In the genomic region with DNA sequence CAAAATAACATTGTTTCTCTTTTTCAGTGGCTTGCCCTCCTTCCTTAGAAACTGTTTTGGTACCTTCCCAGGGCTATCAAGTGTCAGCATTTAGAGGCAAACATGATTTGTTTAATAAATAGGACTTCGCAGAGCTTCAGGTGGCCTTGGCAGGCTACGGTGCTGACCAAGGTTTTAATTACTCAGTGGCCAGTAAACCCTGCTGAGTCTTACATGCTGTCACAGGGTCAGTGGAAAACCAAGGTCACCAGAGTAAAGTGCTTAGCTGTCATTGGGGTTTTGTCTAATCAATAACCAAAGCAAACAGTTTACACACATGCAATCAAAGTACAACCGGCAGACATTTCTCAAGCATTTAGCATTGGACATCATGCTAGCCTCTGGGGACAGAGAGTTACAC, we compare ENCODE assay signal across 20 mouse cellular contexts. TPM values are rescaled to one million over a fixed set of nuclear protein-coding genes. Genes with fewer than 3 reads are reported as not detected.
DNase-seq lines count a peak whose midpoint lies in the region; ATAC-seq and TF ChIP-seq lines count a peak whose summit lies in the region.
"Had no signal": no experiment of that assay in that cellular context is flagged by ENCODE, and none has a peak within 500 bp of the region (broad histone marks: within the 10 kb centered on the region; RNA-seq: fewer than 3 reads in every experiment).

No protein-coding gene starts in this region.

- no peak overlapping the region for H3K27ac ChIP-seq in intestine, embryonic 15.5 days
- no peak overlapping the region for H3K27ac ChIP-seq in kidney, embryonic 16.5 days (ENCODE audit: low read length)
- H3K27ac ChIP-seq in liver, embryonic 14.5 days: peak overlapping the region; percentile 41
- H3K27ac ChIP-seq: heart, embryonic 13.5 days; layer of hippocampus, adult 2 months had no signal

- no peak overlapping the region for H3K4me2 ChIP-seq in intestine, embryonic 15.5 days (replicated peaks)
- H3K4me2 ChIP-seq in kidney, embryonic 16.5 days (replicated peaks; ENCODE audit: low read depth, low read length): no peak overlapping the region
- no peak overlapping the region for H3K4me2 ChIP-seq in liver, embryonic 14.5 days (ENCODE audit: low read depth)
- H3K4me2 ChIP-seq: heart, embryonic 13.5 days had no signal

- H3K4me1 ChIP-seq in intestine, embryonic 15.5 days (replicated peaks): 0 out of 2 replicates have a peak, but pooled peaks cover 2% of the 10 kb centered on the region
- H3K4me1 ChIP-seq in kidney, embryonic 16.5 days (ENCODE audit: insufficient read depth, low read length): peaks cover 10% of the 10 kb centered on the region; the same call in 1 of the 2 replicates
- peaks cover 0 to 4% of the 10 kb centered on the region in 2 experiments; a peak in 1 of 4 replicates for H3K4me1 ChIP-seq in liver, embryonic 14.5 days (replicated peaks; ENCODE audit: control insufficient read depth in 2 of 2, insufficient read depth in 2 of 2, low read length in 1 of 2)

- peak; percentile 34; the same call in 1 of the 2 replicates for ATAC-seq in intestine, embryonic 15.5 days
- ATAC-seq in kidney, embryonic 16.5 days (ENCODE audit: low FRiP score, low TSS enrichment): peak; percentile 75; the same call in 1 of the 2 replicates
- peak; percentile 64 for ATAC-seq in liver, embryonic 14.5 days (ENCODE audit: insufficient read depth)
- ATAC-seq: forebrain, embryonic 16.5 days had no signal

- WGBS in intestine, embryonic 15.5 days: 50% methylated on average over 3 of the region's 3 CpGs
- 33% methylated on average over 3 of the region's 3 CpGs for WGBS in kidney, embryonic 16.5 days
- 79% methylated on average over 3 of the region's 3 CpGs for WGBS in liver, embryonic 14.5 days (ENCODE audit: insufficient replicate concordance)

- H3K9me3 ChIP-seq in intestine, embryonic 15.5 days: no peaks in the 10 kb centered on the region
- no peaks in the 10 kb centered on the region; the same call in 1 of the 2 replicates for H3K9me3 ChIP-seq in kidney, embryonic 16.5 days (ENCODE audit: low read length)
- H3K9me3 ChIP-seq in liver, embryonic 14.5 days (ENCODE audit: control insufficient read depth, low read length): no peaks in the 10 kb centered on the region
- H3K9me3 ChIP-seq: heart, embryonic 13.5 days had no signal

- no peaks in the 10 kb centered on the region for H3K27me3 ChIP-seq in intestine, embryonic 15.5 days (replicated peaks)
- no peaks in the 10 kb centered on the region for H3K27me3 ChIP-seq in kidney, embryonic 16.5 days (ENCODE audit: insufficient read depth, low read length)
- H3K27me3 ChIP-seq in liver, embryonic 14.5 days (ENCODE audit: control insufficient read depth, insufficient read depth, low read length): no peaks in the 10 kb centered on the region
- H3K27me3 ChIP-seq: CH12.LX; heart, embryonic 13.5 days had no signal

- no peaks in the 10 kb centered on the region for H3K36me3 ChIP-seq in intestine, embryonic 15.5 days
- H3K36me3 ChIP-seq in kidney, embryonic 16.5 days (ENCODE audit: insufficient read depth, low read length): no peaks in the 10 kb centered on the region
- no peaks in the 10 kb centered on the region for H3K36me3 ChIP-seq in liver, embryonic 14.5 days (replicated peaks; ENCODE audit: control insufficient read depth, insufficient read depth, low read depth)
- H3K36me3 ChIP-seq: heart, embryonic 13.5 days had no signal

- no peak overlapping the region for H3K9ac ChIP-seq in intestine, embryonic 15.5 days
- H3K9ac ChIP-seq in kidney, embryonic 16.5 days (replicated peaks; ENCODE audit: low read length): no peak overlapping the region
- H3K9ac ChIP-seq in liver, embryonic 14.5 days (replicated peaks): no peak overlapping the region
- H3K9ac ChIP-seq: heart, embryonic 13.5 days had no signal

- peak; percentile 32 to 51 for DNase-seq in adrenal gland, postnatal 36 days
- no peak for DNase-seq in adrenal gland, adult 8-10 months
- peak; percentile 16 to 24 (median 19) for DNase-seq in liver, embryonic 14.5 days (ENCODE audit: low read depth in 3 of 3, low spot score in 3 of 3)
- no peak for DNase-seq in layer of hippocampus, postnatal 10 days (ENCODE audit: low spot score in 2 of 2)
- no peak for DNase-seq in heart, postnatal 25 days (ENCODE audit: low spot score)
- no peak for DNase-seq in frontal cortex, postnatal 25 days (ENCODE audit: low spot score in 2 of 2)
- DNase-seq: cerebellum, postnatal 14 days; heart, postnatal 4 days; midbrain, embryonic 14.5 days; retina, postnatal 1 day; thymus, postnatal 25 days had no signal

- TF ChIP-seq CTCF in liver, embryonic 14.5 days (IDR thresholded peaks at IDR 0.05; ENCODE audit: low read depth): no peak

- TF ChIP-seq EP300 in liver, embryonic 14.5 days (IDR thresholded peaks at IDR 0.05; ENCODE audit: low read depth): no peak

- intact Hi-C loops in heart, postnatal 25 days (cut with DNase I): no loop called here

- no peak overlapping the region for H3K4me3 ChIP-seq in intestine, embryonic 15.5 days (replicated peaks)
- H3K4me3 ChIP-seq in kidney, embryonic 16.5 days (ENCODE audit: low read length): no peak overlapping the region
- no peak overlapping the region for H3K4me3 ChIP-seq in liver, embryonic 14.5 days (ENCODE audit: insufficient read depth in 1 of 2, low read depth in 2 of 2, low read length in 2 of 2)
- H3K4me3 ChIP-seq: erythroblast, embryonic 14.5 days; heart, embryonic 13.5 days; layer of hippocampus, adult 2 months; myocyte had no signal

RNA-seq across cellular contexts. Expression of gene Dact1, which starts 45.4 kb away (rescaled TPM):
- total RNA-seq in adrenal gland, postnatal 36 days (2021): 10 to 100 TPM; 20.2 to 24.3 TPM
- total RNA-seq in adrenal gland, adult 8-10 months (2022): 10 to 100 TPM; 15.6 to 29.4 (median 22.5) TPM
- polyA plus RNA-seq in intestine, embryonic 15.5 days (2015; fragmentation: Nextera tagmentation; extraction: Ambion mirVana): 12.7 and 14.6 TPM in 2 replicates
- 12.5 TPM in 2 replicates for polyA plus RNA-seq in kidney, embryonic 16.5 days (2015; fragmentation: Nextera tagmentation; extraction: Ambion mirVana)
- 0.56 and 0.58 TPM in 2 replicates for polyA plus RNA-seq in liver, embryonic 14.5 days (2012; rRNA removed)
- polyA plus RNA-seq in liver, embryonic 14.5 days (2014; fragmentation: Nextera tagmentation; extraction: Ambion mirVana): 0.32 and 0.48 TPM in 2 replicates
- total RNA-seq in layer of hippocampus, postnatal 10 days (2021): 10 to 100 TPM; 18.2 to 21.0 TPM
- 1 to 10 TPM; 5.0 to 5.8 TPM for total RNA-seq in heart, postnatal 25 days (2021)
- total RNA-seq: neutrophil, adult 5-6 weeks had no signal
- polyA plus RNA-seq: erythroblast, embryonic 14.5 days had no signal

Comparison
In these comparisons a context has a peak if more than half of its experiments do, and no peak if none do; other contexts are left out.
1. DNase-seq: peak in adrenal gland, postnatal 36 days (2 of 2) and liver, embryonic 14.5 days (3 of 3); none in adrenal gland, adult 8-10 months (single experiment), layer of hippocampus, postnatal 10 days (0 of 2), heart, postnatal 25 days (single experiment) and frontal cortex, postnatal 25 days (0 of 2).
2. Peak in every context shown above with its lines, with median percentiles within 50 percentile points of each other: ATAC-seq.